Mouse (Mus musculus) lung, postnatal 0 days (tissue): ENCODE data around the gene Abl1.

ENCODE experiments used
- CTCF ChIP-seq: IDR thresholded peaks from 2 replicates; pipeline ENCODE4 v1.5.1; 2016; ENCODE audit warnings: antibody characterized with exemption, mild to moderate bottlenecking
- EP300 ChIP-seq: IDR thresholded peaks from 2 replicates; pipeline ENCODE4 v1.6.1; 2016; ENCODE audit warnings: antibody characterized with exemption, mild to moderate bottlenecking, control low read depth

DNA sequence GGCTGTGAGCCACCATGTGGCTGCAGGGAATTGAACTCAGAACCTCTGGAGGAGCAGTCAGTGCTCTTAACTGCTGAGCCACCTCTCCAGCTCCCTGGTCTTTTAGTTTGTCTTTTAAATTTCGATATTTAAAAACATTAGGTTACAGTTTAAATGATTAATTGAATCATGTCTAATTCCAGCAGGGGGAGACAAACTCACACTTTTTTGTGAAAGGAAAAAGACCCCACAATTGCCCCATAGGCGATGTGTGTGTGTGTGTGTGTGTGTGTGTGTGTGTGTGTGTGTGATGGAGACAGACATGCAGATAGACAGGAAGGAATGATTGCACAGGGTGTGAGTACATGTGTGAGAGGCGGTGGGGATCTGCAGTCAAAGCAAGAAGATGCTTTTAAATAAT lies 100.1 kb downstream of the Abl1 start:
- TF ChIP-seq CTCF (peak; percentile 25), EP300 (no peak)
